ENCODE assay signal across 9 mouse cellular contexts in genomic region chr10:81073464-81073863, GRCm38 (mm10). TPM values are rescaled to one million over a fixed set of nuclear protein-coding genes. Genes with fewer than 3 reads are reported as not detected.
A peak's percentile ranks its signal among the peaks of the same experiment; 100 is the strongest.
DNase-seq lines count a peak whose midpoint lies in the region; ATAC-seq and TF ChIP-seq lines count a peak whose summit lies in the region.
"Had no signal": no experiment of that assay in that cellular context is flagged by ENCODE, and none has a peak within 500 bp of the region (broad histone marks: within the 10 kb centered on the region; RNA-seq: fewer than 3 reads in every experiment).

No protein-coding gene starts in this region.

- no peak overlapping the region for H3K4me3 ChIP-seq in kidney, postnatal 0 days (replicated peaks; ENCODE audit: low read depth, low read length)
- H3K4me3 ChIP-seq in E14TG2a.4 (replicated peaks; ENCODE audit: low read length) = no peak overlapping the region; the same call in 1 of the 2 replicates
- H3K4me3 ChIP-seq: embryonic facial prominence, embryonic 12.5 days; hindbrain, embryonic 15.5 days had no signal

- ATAC-seq in kidney, postnatal 0 days (replicated peaks; ENCODE audit: low FRiP score, low read depth) = no peak

- no peak overlapping the region for H3K9ac ChIP-seq in kidney, postnatal 0 days (ENCODE audit: low read depth, low read length)
- H3K9ac ChIP-seq: embryonic facial prominence, embryonic 12.5 days; hindbrain, embryonic 15.5 days had no signal

- H3K4me1 ChIP-seq in kidney, postnatal 0 days (replicated peaks; ENCODE audit: insufficient read depth, low read length) = peaks cover 8% of the 10 kb centered on the region
- peaks cover 87% of the 10 kb centered on the region for H3K4me1 ChIP-seq in E14TG2a.4 (replicated peaks; ENCODE audit: low read depth, low read length)

- peaks cover 26% of the 10 kb centered on the region; the same call in 1 of the 2 replicates for H3K36me3 ChIP-seq in kidney, postnatal 0 days (ENCODE audit: insufficient read depth, low read length)
- H3K36me3 ChIP-seq in E14TG2a.4 (ENCODE audit: insufficient read depth, low read length) = peaks cover 73% of the 10 kb centered on the region

- peak; percentile 66 for TF ChIP-seq CTCF in kidney, postnatal 0 days (IDR thresholded peaks at IDR 0.05; ENCODE audit: low read depth)
- peak; percentile 98 for TF ChIP-seq CTCF in E14TG2a.4 (conservative IDR thresholded peaks at IDR 0.05; ENCODE audit: low read length)

- intact Hi-C loops in gastrocnemius, postnatal 36 days (cut with DNase I) = no loop called here

- H3K27ac ChIP-seq in kidney, postnatal 0 days = no peak overlapping the region
- H3K27ac ChIP-seq: embryonic facial prominence, embryonic 12.5 days; hindbrain, embryonic 15.5 days had no signal

- no peak for DNase-seq in kidney, postnatal 0 days (ENCODE audit: low spot score)
- no peak for DNase-seq in kidney, adult 11 months
- peak; percentile 57 to 58 for DNase-seq in B cell, adult 2 months
- DNase-seq in induced T-regulatory cell, adult 2 months (ENCODE audit: low read depth) = peak; percentile 57
- no peak for DNase-seq in adrenal gland, postnatal 4 days (ENCODE audit: low spot score in 2 of 2)
- no peak for DNase-seq in gastrocnemius, postnatal 36 days

- H3K9me3 ChIP-seq in kidney, postnatal 0 days (replicated peaks; ENCODE audit: low read length) = no peaks in the 10 kb centered on the region
- H3K9me3 ChIP-seq in E14TG2a.4 (ENCODE audit: low read length) = no peaks in the 10 kb centered on the region
- H3K9me3 ChIP-seq: embryonic facial prominence, embryonic 12.5 days; hindbrain, embryonic 15.5 days had no signal

- no peaks in the 10 kb centered on the region for H3K27me3 ChIP-seq in kidney, postnatal 0 days (ENCODE audit: insufficient read depth, low read length)
- no peaks in the 10 kb centered on the region for H3K27me3 ChIP-seq in E14TG2a.4 (ENCODE audit: insufficient read depth, low read length)
- H3K27me3 ChIP-seq: embryonic facial prominence, embryonic 12.5 days; hindbrain, embryonic 15.5 days had no signal

- 67% methylated on average over 7 of the region's 7 CpGs for WGBS in kidney, postnatal 0 days

- no peak overlapping the region for H3K4me2 ChIP-seq in kidney, postnatal 0 days (ENCODE audit: low read length)
- H3K4me2 ChIP-seq: embryonic facial prominence, embryonic 12.5 days; hindbrain, embryonic 15.5 days had no signal

RNA-seq across cellular contexts. Expression of gene Thop1, which starts 3.6 kb away (rescaled TPM):
- 30.6 and 34.2 TPM in 2 replicates for polyA plus RNA-seq in kidney, postnatal 0 days (2015; fragmentation: Nextera tagmentation; extraction: Ambion mirVana)
- 10 to 100 TPM; 39.1 to 46.7 TPM for total RNA-seq in adrenal gland, postnatal 4 days (2021)
- 10 to 100 TPM; 20.3 to 24.9 TPM for total RNA-seq in gastrocnemius, postnatal 36 days (2021)

RNA-seq across cellular contexts. Expression of gene Sgta, which starts 13.5 kb away (rescaled TPM):
- 161 and 168 TPM in 2 replicates for polyA plus RNA-seq in kidney, postnatal 0 days (2015; fragmentation: Nextera tagmentation; extraction: Ambion mirVana)
- total RNA-seq in adrenal gland, postnatal 4 days (2021) = 100 to 1,000 TPM; 158 to 163 TPM
- 10 to 100 TPM; 86.2 to 89.5 TPM for total RNA-seq in gastrocnemius, postnatal 36 days (2021)

RNA-seq across cellular contexts. Expression of gene Creb3l3, which starts 25.2 kb away (rescaled TPM):
- 0.29 and 0.36 TPM in 2 replicates for polyA plus RNA-seq in kidney, postnatal 0 days (2015; fragmentation: Nextera tagmentation; extraction: Ambion mirVana)
- 10 to 100 TPM in 1 of 2 experiments, 1 to 10 TPM in 1; 2.3 to 16.6 TPM for total RNA-seq in adrenal gland, postnatal 4 days (2021)
- under 1 TPM in 1 of 2 experiments, not detected in 1; 0.23 TPM for total RNA-seq in gastrocnemius, postnatal 36 days (2021)

RNA-seq across cellular contexts. Expression of gene Map2k2, which starts 32.3 kb away (rescaled TPM):
- 162 and 166 TPM in 2 replicates for polyA plus RNA-seq in kidney, postnatal 0 days (2015; fragmentation: Nextera tagmentation; extraction: Ambion mirVana)
- 100 to 1,000 TPM; 149 to 157 TPM for total RNA-seq in adrenal gland, postnatal 4 days (2021)
- total RNA-seq in gastrocnemius, postnatal 36 days (2021) = 100 to 1,000 TPM; 160 to 174 TPM

RNA-seq across cellular contexts. Expression of gene Slc39a3, which starts 36.2 kb away (rescaled TPM):
- polyA plus RNA-seq in kidney, postnatal 0 days (2015; fragmentation: Nextera tagmentation; extraction: Ambion mirVana) = 13.4 and 13.9 TPM in 2 replicates
- 10 to 100 TPM; 32.9 to 36.3 TPM for total RNA-seq in adrenal gland, postnatal 4 days (2021)
- 10 to 100 TPM; 11.7 to 12.0 TPM for total RNA-seq in gastrocnemius, postnatal 36 days (2021)

Comparison
In these comparisons a context has a peak if more than half of its experiments do, and no peak if none do; other contexts are left out.
1. DNase-seq: peak in B cell, adult 2 months (2 of 2) and induced T-regulatory cell, adult 2 months (single experiment); none in kidney, postnatal 0 days (single experiment), kidney, adult 11 months (single experiment), adrenal gland, postnatal 4 days (0 of 2) and gastrocnemius, postnatal 36 days (0 of 2).